Mouse (Mus musculus): ENCODE results near the gene Itga11.

- TF ChIP-seq POLR2A (IDR thresholded peaks at IDR 0.05; ENCODE audit: control insufficient read depth, extremely low read depth, insufficient read depth, low read length, poor library complexity) (no peak), CTCF (IDR thresholded peaks at IDR 0.05; ENCODE audit: borderline replicate concordance, control insufficient read depth, extremely low read depth, insufficient read depth, low read length, poor library complexity) (no peak)
These were observed 13.4 kb upstream of the Itga11 start for GRCm38 (mm10) chr9:62664115-62664725.

Measured in thymus, adult 2 months (tissue).